Mouse (Mus musculus) cerebral cortex, adult 2 months (tissue): Measurements from ENCODE around the gene Vps18.

Experiments
- WGBS: fragments of 180-500 bp; shearing (Covaris S2); methylation state at CpG from one replicate; pipeline ENCODE4 v1.1.7; 2018; 5-methylcytosine and 5-hydroxymethylcytosine counted together

Vps18 gene

DNA sequence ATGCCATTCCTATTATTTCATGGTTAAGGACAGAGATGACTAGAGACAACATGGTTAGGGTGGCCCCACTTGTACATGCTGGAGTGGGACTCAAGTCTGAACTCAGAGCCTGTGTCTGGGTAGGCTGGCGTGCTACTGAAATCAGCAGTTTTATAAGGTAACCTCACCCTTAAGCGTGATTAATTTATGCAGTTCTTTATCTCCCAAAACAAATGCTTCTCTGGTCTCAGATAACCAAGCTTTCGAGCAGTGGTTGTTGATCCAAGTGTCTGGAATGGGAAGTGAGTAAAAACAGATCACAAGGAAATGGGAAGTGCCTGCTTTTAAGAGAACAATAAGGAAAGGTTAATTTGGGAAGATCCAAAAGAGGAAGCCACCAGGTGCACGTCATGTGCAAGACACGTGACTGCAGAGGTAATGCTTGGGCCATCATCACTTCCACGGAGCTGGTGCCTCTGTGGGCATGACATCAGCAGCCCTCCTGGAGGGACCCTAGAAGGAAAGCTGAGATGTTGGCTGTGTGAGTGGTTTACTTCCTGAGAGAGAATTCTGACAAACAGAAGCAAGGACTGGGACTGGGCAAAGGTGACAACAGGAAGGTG is 56.1 kb downstream of the Vps18 start:
- 55% methylated on average over 6 of the region's 6 CpGs for WGBS
